Mouse (Mus musculus): Measurements from ENCODE around the gene Arhgef7.
A peak's percentile ranks its signal among the peaks of the same experiment; 100 is the strongest.

The Arhgef7 gene

GRCm38 (mm10) chr8:11797729-11798479 is 70.4 kb downstream of the Arhgef7 start:
- no peak for DNase-seq (ENCODE audit: low spot score)

- DNase-seq (ENCODE audit: low spot score) = no peak
Measured at GRCm38 (mm10) chr8:11798480-11798867, 71.0 kb downstream of the Arhgef7 start.

GRCm38 (mm10) chr8:11799098-11799497 is 71.6 kb downstream of the Arhgef7 start:
- no peak for DNase-seq (ENCODE audit: low spot score)

- DNase-seq (ENCODE audit: low spot score) = no peak
Measured at GRCm38 (mm10) chr8:11800481-11800880, 73.0 kb downstream of the Arhgef7 start.

- DNase-seq (ENCODE audit: low spot score) = no peak
Measured at GRCm38 (mm10) chr8:11801571-11801970, 74.0 kb downstream of the Arhgef7 start.

- DNase-seq (ENCODE audit: low spot score) = no peak
Measured at GRCm38 (mm10) chr8:11804914-11805313, 77.4 kb downstream of the Arhgef7 start.

- DNase-seq (ENCODE audit: low spot score) = no peak
Measured at GRCm38 (mm10) chr8:11806252-11806651, 78.7 kb downstream of the Arhgef7 start.

GRCm38 (mm10) chr8:11807361-11807760 is 79.8 kb downstream of the Arhgef7 start:
- DNase-seq (ENCODE audit: low spot score) = no peak

- DNase-seq (ENCODE audit: low spot score) = no peak
Measured at GRCm38 (mm10) chr8:11808047-11808446, 80.5 kb downstream of the Arhgef7 start.

GRCm38 (mm10) chr8:11810426-11810825 is 82.9 kb downstream of the Arhgef7 start:
- no peak for DNase-seq (ENCODE audit: low spot score)

GRCm38 (mm10) chr8:11813801-11814200 is 86.3 kb downstream of the Arhgef7 start:
- DNase-seq (ENCODE audit: low spot score) = no peak

- DNase-seq (ENCODE audit: low spot score) = peak; percentile 23
Measured at GRCm38 (mm10) chr8:11815206-11815605, 87.7 kb downstream of the Arhgef7 start.

GRCm38 (mm10) chr8:11820136-11820535 is 92.6 kb downstream of the Arhgef7 start:
- DNase-seq (ENCODE audit: low spot score) = no peak

- peak; percentile 49 for DNase-seq (ENCODE audit: low spot score)
Measured at GRCm38 (mm10) chr8:11820568-11820967, 93.0 kb downstream of the Arhgef7 start.

- no peak for DNase-seq (ENCODE audit: low spot score)
Measured at GRCm38 (mm10) chr8:11821451-11822206, 94.1 kb downstream of the Arhgef7 start.

GRCm38 (mm10) chr8:11822550-11823060 is 95.1 kb downstream of the Arhgef7 start:
- no peak for DNase-seq (ENCODE audit: low spot score)

GRCm38 (mm10) chr8:11825756-11826155 is 98.2 kb downstream of the Arhgef7 start:
- no peak for DNase-seq (ENCODE audit: low spot score)

GRCm38 (mm10) chr8:11827312-11827711 is 99.8 kb downstream of the Arhgef7 start:
- DNase-seq (ENCODE audit: low spot score) = no peak

- DNase-seq (ENCODE audit: low spot score) = no peak
Measured at GRCm38 (mm10) chr8:11830214-11831046, 102.9 kb downstream of the Arhgef7 start.

- no peak for DNase-seq (ENCODE audit: low spot score)
Measured at GRCm38 (mm10) chr8:11831174-11831573, 103.7 kb downstream of the Arhgef7 start.

GRCm38 (mm10) chr8:11831939-11832338 is 104.4 kb downstream of the Arhgef7 start:
- no peak for DNase-seq (ENCODE audit: low spot score)

- no peak for DNase-seq (ENCODE audit: low spot score)
Measured at GRCm38 (mm10) chr8:11833157-11833556, 105.6 kb downstream of the Arhgef7 start.

All from retina, embryonic 14.5 days (tissue).